In the genomic region with DNA sequence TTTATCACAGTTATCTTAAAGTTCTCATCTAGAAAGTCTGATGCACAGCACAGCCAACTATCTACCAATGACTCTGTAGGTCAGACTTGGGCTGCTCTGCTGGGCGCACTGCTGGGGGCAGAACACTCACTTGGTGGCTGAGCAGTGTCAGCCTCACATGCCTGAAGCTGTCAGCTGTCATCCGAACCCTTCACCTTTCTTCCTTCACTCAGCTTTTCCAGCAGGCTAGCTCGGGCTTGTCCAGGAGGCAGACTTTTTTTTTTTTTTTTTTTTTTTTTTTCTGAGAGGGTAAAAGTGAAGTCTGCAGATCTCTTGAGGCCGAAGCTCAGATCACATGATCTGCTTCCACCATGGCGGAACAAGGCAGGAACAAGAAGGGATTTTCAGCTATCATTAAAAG, we compare ENCODE assay signal across 22 mouse cellular contexts.
A peak's percentile ranks its signal among the peaks of the same experiment; 100 is the strongest.
DNase-seq lines count a peak whose midpoint lies in the region; ATAC-seq and TF ChIP-seq lines count a peak whose summit lies in the region.
"Had no signal": no experiment of that assay in that cellular context is flagged by ENCODE, and none has a peak within 500 bp of the region (broad histone marks: within the 10 kb centered on the region; RNA-seq: fewer than 3 reads in every experiment).

No protein-coding gene starts in this region.

- no peaks in the 10 kb centered on the region for H3K36me3 ChIP-seq in heart, embryonic 11.5 days (ENCODE audit: control insufficient read depth, insufficient read depth, low read length)
- H3K36me3 ChIP-seq in heart, embryonic 15.5 days = no peaks in the 10 kb centered on the region
- no peaks in the 10 kb centered on the region for H3K36me3 ChIP-seq in ES-E14 (ENCODE audit: control insufficient read depth, insufficient read depth, low read length, poor library complexity, severe bottlenecking)
- H3K36me3 ChIP-seq in embryonic facial prominence, embryonic 11.5 days (replicated peaks; ENCODE audit: control insufficient read depth, insufficient read depth, low read depth, low read length) = no peaks in the 10 kb centered on the region
- H3K36me3 ChIP-seq: embryonic facial prominence, embryonic 13.5 days; forebrain, embryonic 12.5 days; hindbrain, embryonic 15.5 days had no signal

- peak overlapping the region; percentile 46; the same call in 1 of the 2 replicates for H3K27ac ChIP-seq in heart, embryonic 11.5 days (ENCODE audit: low read depth, low read length)
- 0 out of 2 replicates have a peak overlapping the region, but pooled peaks have one; percentile 3 for H3K27ac ChIP-seq in heart, embryonic 15.5 days
- H3K27ac ChIP-seq in ES-E14 (ENCODE audit: insufficient read depth, low read depth, low read length, poor library complexity, severe bottlenecking) = no peak overlapping the region
- H3K27ac ChIP-seq in embryonic facial prominence, embryonic 11.5 days (replicated peaks; ENCODE audit: low read depth, low read length) = no peak overlapping the region
- H3K27ac ChIP-seq: embryonic facial prominence, embryonic 13.5 days; forebrain, embryonic 12.5 days; hindbrain, embryonic 15.5 days; kidney, postnatal 0 days had no signal

- WGBS in heart, embryonic 11.5 days (ENCODE audit: insufficient replicate concordance) = 35% methylated on average over 5 of the region's 5 CpGs
- 44% methylated on average over 5 of the region's 5 CpGs for WGBS in heart, embryonic 15.5 days
- 57% methylated on average over 5 of the region's 5 CpGs for WGBS in embryonic facial prominence, embryonic 11.5 days

- peaks cover 32% of the 10 kb centered on the region for H3K4me1 ChIP-seq in heart, embryonic 11.5 days (ENCODE audit: control insufficient read depth, insufficient read depth, low read length)
- H3K4me1 ChIP-seq in heart, embryonic 15.5 days (replicated peaks) = peaks cover 35% of the 10 kb centered on the region
- H3K4me1 ChIP-seq in ES-E14 (ENCODE audit: control insufficient read depth in 2 of 2, insufficient read depth in 2 of 2, low read length in 2 of 2, poor library complexity in 1 of 2) = no peaks in the 10 kb centered on the region
- no peaks in the 10 kb centered on the region for H3K4me1 ChIP-seq in embryonic facial prominence, embryonic 11.5 days (ENCODE audit: control insufficient read depth, insufficient read depth, low read length)
- H3K4me1 ChIP-seq: forebrain, embryonic 12.5 days; hindbrain, embryonic 15.5 days had no signal

- no peaks in the 10 kb centered on the region for H3K9me3 ChIP-seq in heart, embryonic 11.5 days (replicated peaks; ENCODE audit: control insufficient read depth, low read length)
- H3K9me3 ChIP-seq in heart, embryonic 15.5 days (replicated peaks) = no peaks in the 10 kb centered on the region
- H3K9me3 ChIP-seq in ES-E14 (ENCODE audit: control insufficient read depth, insufficient read depth, low read depth, low read length) = no peaks in the 10 kb centered on the region
- no peaks in the 10 kb centered on the region for H3K9me3 ChIP-seq in embryonic facial prominence, embryonic 11.5 days (replicated peaks; ENCODE audit: control insufficient read depth, low read length)
- H3K9me3 ChIP-seq: embryonic facial prominence, embryonic 13.5 days; forebrain, embryonic 12.5 days; hindbrain, embryonic 15.5 days had no signal

- in situ Hi-C loops in ES-E14 (cut with MboI; ENCODE audit: low sequenced_read_pairs in 2 of 2, unreplicated experiment in 2 of 2) = no loop called here

- ATAC-seq in heart, embryonic 11.5 days (replicated peaks; ENCODE audit: insufficient number of reproducible peaks, low FRiP score, low TSS enrichment) = no peak
- no peak for ATAC-seq in heart, embryonic 15.5 days (replicated peaks; ENCODE audit: insufficient number of reproducible peaks, insufficient read depth, low FRiP score, low read depth)
- ATAC-seq in embryonic facial prominence, embryonic 11.5 days (replicated peaks; ENCODE audit: insufficient number of reproducible peaks, low FRiP score, low TSS enrichment, low read depth) = no peak
- ATAC-seq: forebrain, embryonic 16.5 days; inflammation-experienced regulatory T-cells, adult 6 months; intestine, postnatal 0 days had no signal

- no peak overlapping the region for H3K9ac ChIP-seq in heart, embryonic 11.5 days (ENCODE audit: low read depth, low read length)
- H3K9ac ChIP-seq in heart, embryonic 15.5 days = no peak overlapping the region
- H3K9ac ChIP-seq in ES-E14 (ENCODE audit: insufficient read depth, low read depth, low read length, poor library complexity, severe bottlenecking) = no peak overlapping the region
- no peak overlapping the region for H3K9ac ChIP-seq in embryonic facial prominence, embryonic 11.5 days (replicated peaks; ENCODE audit: low read length)
- H3K9ac ChIP-seq: embryonic facial prominence, embryonic 13.5 days; forebrain, embryonic 12.5 days; hindbrain, embryonic 15.5 days had no signal

- no peak overlapping the region for H3K4me3 ChIP-seq in heart, embryonic 11.5 days (ENCODE audit: low read depth, low read length)
- H3K4me3 ChIP-seq in heart, embryonic 15.5 days = no peak overlapping the region
- no peak overlapping the region for H3K4me3 ChIP-seq in ES-E14 (ENCODE audit: insufficient read depth in 1 of 2, low read depth in 1 of 2, low read length in 2 of 2, poor library complexity in 1 of 2, severe bottlenecking in 1 of 2)
- H3K4me3 ChIP-seq in embryonic facial prominence, embryonic 11.5 days (ENCODE audit: low read depth, low read length) = no peak overlapping the region
- H3K4me3 ChIP-seq: embryonic facial prominence, embryonic 13.5 days; forebrain, embryonic 12.5 days; hindbrain, embryonic 15.5 days had no signal

- H3K27me3 ChIP-seq in heart, embryonic 11.5 days (ENCODE audit: control insufficient read depth, insufficient read depth, low read length) = no peaks in the 10 kb centered on the region
- no peaks in the 10 kb centered on the region for H3K27me3 ChIP-seq in heart, embryonic 15.5 days
- no peaks in the 10 kb centered on the region for H3K27me3 ChIP-seq in embryonic facial prominence, embryonic 11.5 days (ENCODE audit: control insufficient read depth, insufficient read depth, low read length)
- H3K27me3 ChIP-seq: embryonic facial prominence, embryonic 13.5 days; hindbrain, embryonic 15.5 days had no signal

- H3K4me2 ChIP-seq in heart, embryonic 11.5 days = no peak overlapping the region
- no peak overlapping the region for H3K4me2 ChIP-seq in heart, embryonic 15.5 days
- no peak overlapping the region for H3K4me2 ChIP-seq in embryonic facial prominence, embryonic 11.5 days (ENCODE audit: low read depth, low read length)
- H3K4me2 ChIP-seq: embryonic facial prominence, embryonic 13.5 days; forebrain, embryonic 12.5 days; hindbrain, embryonic 15.5 days had no signal

- DNase-seq in heart, postnatal 10 days = no peak
- DNase-seq in heart, adult 9 months (ENCODE audit: low spot score in 2 of 2) = no peak
- DNase-seq in ES-E14 (ENCODE audit: low read depth, low spot score) = peak; percentile 8
- DNase-seq in embryonic facial prominence, embryonic 11.5 days (ENCODE audit: low spot score) = peak; percentile 22
- DNase-seq in spleen, postnatal 36 days (ENCODE audit: low spot score in 2 of 2) = no peak
- DNase-seq: adrenal gland, adult 2 months; adrenal gland, postnatal 25 days; cerebellum, adult 18-20 months; cerebellum, adult 9-11 months; cerebellum, postnatal 36 days; embryo, embryonic 11 days; gastrocnemius, postnatal 10 days; kidney, adult 8-10 months had no signal

- intact Hi-C loops in heart, postnatal 10 days (cut with DNase I) = no loop called here

TF ChIP-seq in ES-E14, 5 proteins besides CTCF, POLR2A, EP300 and RAD21:
- TF ChIP-seq HCFC1 (IDR thresholded peaks at IDR 0.05; ENCODE audit: borderline replicate concordance, insufficient read depth, low read length) (no peak), ZNF384 (IDR thresholded peaks at IDR 0.05; ENCODE audit: low read depth, low read length) (peak; percentile 95), MAFK (IDR thresholded peaks at IDR 0.05; ENCODE audit: insufficient read depth, low read depth, low read length) (0 out of 2 replicates have a peak, but pooled peaks have one; percentile 8)

Comparison
In these comparisons a context has a peak if more than half of its experiments do, and no peak if none do; other contexts are left out.
1. H3K27ac ChIP-seq: peak in heart, embryonic 11.5 days (single experiment) and heart, embryonic 15.5 days (single experiment); none in ES-E14 (single experiment) and embryonic facial prominence, embryonic 11.5 days (single experiment).
2. DNase-seq: peak in ES-E14 (single experiment) and embryonic facial prominence, embryonic 11.5 days (single experiment); none in heart, postnatal 10 days (0 of 2), heart, adult 9 months (0 of 2) and spleen, postnatal 36 days (0 of 2).